Mouse (Mus musculus): ENCODE results near the gene Exosc5.

DNA sequence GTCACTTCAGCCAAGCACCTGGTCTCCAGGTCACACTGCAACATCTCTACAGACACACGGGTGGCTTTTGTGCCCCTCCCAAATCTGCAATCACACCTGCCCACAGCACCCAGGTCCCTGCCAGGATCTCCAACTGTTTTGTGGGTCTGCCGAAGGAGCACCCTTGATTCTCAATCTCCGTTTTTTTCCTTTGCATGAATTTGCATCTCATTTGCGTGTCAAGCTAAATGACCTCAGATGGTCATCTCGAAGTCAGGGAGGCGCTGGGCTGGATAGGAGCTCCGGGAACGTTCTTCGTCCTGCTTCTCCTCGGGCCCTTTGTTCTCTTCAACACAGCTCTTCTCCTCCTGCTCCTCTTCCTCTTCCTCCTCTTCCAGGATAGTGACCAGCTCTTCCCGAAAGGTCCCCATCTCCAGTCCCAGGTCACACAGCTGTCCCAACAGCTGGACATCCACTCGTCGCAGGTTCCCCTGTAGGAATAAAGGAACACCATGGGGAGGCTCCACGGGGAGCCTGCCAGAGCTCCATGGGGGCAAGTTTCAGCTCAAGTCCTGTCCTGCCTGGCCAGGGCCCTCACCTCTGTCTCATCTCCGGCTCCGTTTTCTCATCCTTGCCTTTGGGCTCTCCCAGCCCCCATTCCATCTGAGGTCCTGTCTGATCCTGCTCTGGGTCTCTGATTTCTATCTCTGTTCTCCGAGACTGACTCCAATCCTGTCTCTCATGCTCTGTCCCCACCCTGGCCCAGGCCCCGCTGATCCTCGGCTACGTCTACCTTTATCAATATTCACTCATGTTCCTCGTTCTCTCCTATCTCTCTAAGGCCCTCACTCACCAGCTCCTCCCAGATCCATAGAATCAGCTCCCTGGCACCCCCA is 43.9 kb upstream of the Exosc5 start:
- TF ChIP-seq CTCF (IDR thresholded peaks at IDR 0.05; ENCODE audit: low read depth, low read length): no peak
- TF ChIP-seq GATA2 (IDR thresholded peaks at IDR 0.05; ENCODE audit: borderline replicate concordance, low read depth, low read length): no peak
- TF ChIP-seq TAL1 (conservative IDR thresholded peaks at IDR 0.05; ENCODE audit: low read depth, low read length): no peak

All from G1E (cell line).